Mouse (Mus musculus) megakaryocyte, embryonic 14.5 days (primary cell): ENCODE measurements around the gene Zfp341.

ENCODE experiments used
- FLI1 ChIP-seq: IDR thresholded peaks from 2 replicates; pipeline ENCODE4 v1.6.1; 2012; ENCODE audit warnings: low read length, inconsistent platforms, mixed read lengths
- GATA1 ChIP-seq: IDR thresholded peaks from 3 replicates; pipeline ENCODE4 v1.6.1; 2012; ENCODE audit warnings: mixed read lengths, low read length, inconsistent platforms, borderline replicate concordance

DNA sequence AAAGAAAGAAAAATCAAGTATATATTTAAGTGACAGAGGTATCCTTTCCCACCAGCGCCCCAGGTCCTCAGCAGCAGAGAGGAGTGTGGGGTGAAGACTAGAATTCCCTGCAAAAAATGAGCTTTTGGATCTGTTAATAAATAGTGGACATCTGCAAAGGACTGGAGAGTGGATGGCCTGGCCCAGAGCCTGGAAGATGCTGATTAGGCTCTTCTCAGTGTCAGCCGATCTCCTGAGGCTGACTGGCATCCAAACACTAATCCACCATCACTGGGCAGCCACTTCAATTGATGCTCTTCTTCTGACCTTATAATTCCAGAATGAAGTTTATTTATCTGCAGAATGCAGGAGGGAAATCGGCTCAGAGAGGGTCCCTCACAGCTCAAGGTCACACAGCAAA lies 40.1 kb upstream of the Zfp341 start:
- TF ChIP-seq GATA1 (no peak), FLI1 (no peak)
